Mouse (Mus musculus) natural killer cell, adult 2 months (primary cell): ENCODE data around the gene Lig4.

ENCODE experiments used
- DNase-seq, 2 experiments: peaks; one replicate each; pipeline ENCODE4 v3.0.0; 2022; ENCODE audit warnings: low spot score in 2 of 2

The Lig4 gene

GRCm38 (mm10) chr8:9977573-9978314 is at the start of gene Lig4, which contains the start of gene Abhd13:
Gene Lig4, minus strand, starts transcription at chr8:9977686.
Gene Abhd13, plus strand, starts transcription at chr8:9977707.
- DNase-seq, result peak; percentile 97 to 98

- no peak for DNase-seq
Observed at GRCm38 (mm10) chr8:10017231-10017630, 39.7 kb upstream of the Lig4 start.

- no peak for DNase-seq
Observed at GRCm38 (mm10) chr8:10016252-10016651, 38.8 kb upstream of the Lig4 start.

- DNase-seq, result no peak
Observed at GRCm38 (mm10) chr8:10007660-10008028, 30.2 kb upstream of the Lig4 start.

GRCm38 (mm10) chr8:10006986-10007659 is 29.6 kb upstream of the Lig4 start:
- no peak for DNase-seq

- no peak for DNase-seq
Observed at GRCm38 (mm10) chr8:10006156-10006985, 28.9 kb upstream of the Lig4 start, which contains the start of gene Tnfsf13b. Gene Tnfsf13b, plus strand, starts transcription at chr8:10006467.

GRCm38 (mm10) chr8:10004115-10004514 is 26.6 kb upstream of the Lig4 start:
- no peak for DNase-seq

- no peak for DNase-seq
Observed at GRCm38 (mm10) chr8:9980188-9980587, 2.7 kb upstream of the Lig4 start.

GRCm38 (mm10) chr8:9979746-9980145 is 2.3 kb upstream of the Lig4 start:
- DNase-seq, result no peak

- no peak for DNase-seq
Observed at GRCm38 (mm10) chr8:9978475-9979230, 1.2 kb upstream of the Lig4 start.

- no peak for DNase-seq
Observed at GRCm38 (mm10) chr8:9977016-9977415, 470 bp downstream of the Lig4 start.

- DNase-seq, result peak; percentile 97 to 98
Observed at GRCm38 (mm10) chr8:9975898-9976611, 1.4 kb downstream of the Lig4 start.

- no peak for DNase-seq
Observed at GRCm38 (mm10) chr8:9975276-9975675, 2.2 kb downstream of the Lig4 start.

- DNase-seq, result no peak
Observed at GRCm38 (mm10) chr8:9971866-9972265, 5.6 kb downstream of the Lig4 start.

GRCm38 (mm10) chr8:9959919-9960318 is 17.6 kb downstream of the Lig4 start:
- no peak for DNase-seq

GRCm38 (mm10) chr8:9958338-9958737 is 19.1 kb downstream of the Lig4 start:
- no peak for DNase-seq

GRCm38 (mm10) chr8:9949134-9949890 is 28.2 kb downstream of the Lig4 start:
- no peak for DNase-seq

- no peak for DNase-seq
Observed at GRCm38 (mm10) chr8:9935574-9935973, 41.9 kb downstream of the Lig4 start.

GRCm38 (mm10) chr8:9934891-9935565 is 42.5 kb downstream of the Lig4 start:
- DNase-seq, result peak; percentile 3 to 29

GRCm38 (mm10) chr8:9932711-9933110 is 44.8 kb downstream of the Lig4 start:
- no peak for DNase-seq
